Mouse (Mus musculus) gastrocnemius, postnatal 25 days (tissue): ENCODE data around the gene Adam12. TPM values are rescaled to one million over a fixed set of nuclear protein-coding genes. Genes with fewer than 3 reads are reported as not detected.

Source experiments
- DNase-seq: peaks from one replicate; pipeline ENCODE4 v3.0.0; 2022
- long read RNA-seq, 2 experiments: library from polyadenylated mRNA; stranded (forward); transcript quantifications; one replicate each; pipeline ENCODE4 v2.0.0; 2021
- total RNA-seq, 2 experiments: library from RNA; stranded (reverse); gene quantifications; 1 replicate in 1 of 2; 2 replicates in 1 of 2; pipeline ENCODE4 v1.2.3; 2021

Adam12 gene
- total RNA-seq = 1 to 10 TPM; 1.9 to 2.8 TPM
- long read RNA-seq, experiment 1 = 0 reads
- long read RNA-seq, experiment 2, partial matches to known transcripts = 0 of 1 reads
- long read RNA-seq, experiment 2, other reads (novel, unspliced or antisense) = 1 of 1 reads

DNA sequence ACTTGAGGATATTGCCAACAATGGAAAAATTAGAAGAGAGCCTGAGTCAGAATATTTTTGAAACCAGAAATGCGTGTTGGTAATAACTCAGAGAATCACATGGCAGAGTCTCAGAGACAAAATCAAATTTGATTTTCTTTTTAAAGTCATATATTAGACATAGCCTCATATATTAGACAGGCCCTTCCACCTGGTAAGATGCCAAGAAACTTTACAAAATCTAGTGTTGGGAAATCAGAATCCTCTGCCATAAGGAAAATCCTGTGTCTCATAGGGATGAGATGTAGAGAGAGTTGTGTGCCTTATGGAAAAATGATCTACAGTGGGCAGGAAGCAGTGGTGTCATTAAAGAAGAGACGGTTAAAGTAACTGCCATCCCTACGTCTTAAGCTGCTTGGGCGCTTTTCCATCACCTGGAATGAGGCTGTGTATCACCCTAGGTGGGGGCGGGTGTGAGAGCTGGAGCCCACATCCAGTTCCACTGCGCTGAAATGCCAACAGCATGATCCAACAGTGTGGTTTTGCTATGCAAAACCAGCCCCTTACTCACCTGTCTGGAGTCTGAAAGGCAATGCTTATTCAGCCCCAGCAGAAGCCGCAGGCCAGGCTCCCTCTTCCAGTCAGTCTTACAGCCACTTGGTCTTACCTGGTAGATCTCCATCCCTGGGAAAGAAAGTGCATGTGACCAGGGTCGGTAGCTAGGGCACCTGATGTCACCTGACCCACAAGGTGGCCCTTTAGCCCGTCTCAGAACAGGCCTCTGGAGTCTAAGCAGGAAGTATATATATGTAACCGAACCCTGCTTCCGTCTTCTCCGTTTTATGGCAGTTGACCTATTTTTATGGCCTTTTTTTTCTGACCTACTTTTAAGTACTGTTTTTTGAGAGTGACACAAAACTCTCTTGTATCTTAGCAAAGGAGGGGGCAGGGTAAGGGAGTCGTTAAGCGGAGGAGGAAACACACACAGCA is at the start of gene Adam12:
Gene Adam12 (minus strand): TSS at position 769 of the 969 bp plus-strand sequence.
- no peak for DNase-seq

DNA sequence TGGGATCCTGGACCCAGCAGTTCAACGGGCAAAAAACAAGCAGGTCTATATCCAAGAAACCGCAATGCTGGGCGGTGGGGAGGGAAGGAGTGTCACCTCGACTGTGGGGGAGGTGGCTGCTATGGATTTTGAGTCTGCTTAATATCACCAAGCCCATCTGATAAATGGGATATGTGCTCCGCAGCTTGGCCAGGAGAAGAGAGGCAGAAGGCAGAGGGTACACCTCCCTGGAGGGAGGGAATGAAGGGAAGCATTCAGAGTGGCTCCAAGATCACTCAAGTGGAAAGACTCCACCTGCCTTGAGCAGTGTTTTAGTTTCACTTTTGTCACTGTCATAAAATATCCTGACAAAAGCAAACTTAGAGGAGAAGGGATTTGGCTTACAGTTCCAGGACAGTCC is 41.0 kb upstream of the Adam12 start:
- no peak for DNase-seq

DNA sequence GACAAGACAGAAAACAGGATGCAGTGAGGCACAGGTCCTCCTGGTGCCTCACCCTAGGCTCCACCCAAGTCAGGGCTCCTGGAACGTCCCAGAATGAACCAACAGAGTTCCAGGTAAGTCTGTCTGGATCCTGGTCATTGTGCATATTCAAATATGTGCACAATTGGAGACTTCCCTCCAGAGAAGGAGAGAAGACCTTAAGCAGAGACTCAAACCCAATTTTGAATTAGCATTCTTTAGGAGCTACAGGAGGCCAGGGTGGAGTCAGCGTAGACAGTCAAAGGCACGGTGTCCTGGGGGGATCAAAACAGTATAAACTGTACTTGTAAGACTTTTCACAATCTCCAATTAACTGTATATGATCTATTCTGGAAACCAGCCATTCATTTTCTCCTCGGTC is 40.5 kb upstream of the Adam12 start:
- no peak for DNase-seq

DNA sequence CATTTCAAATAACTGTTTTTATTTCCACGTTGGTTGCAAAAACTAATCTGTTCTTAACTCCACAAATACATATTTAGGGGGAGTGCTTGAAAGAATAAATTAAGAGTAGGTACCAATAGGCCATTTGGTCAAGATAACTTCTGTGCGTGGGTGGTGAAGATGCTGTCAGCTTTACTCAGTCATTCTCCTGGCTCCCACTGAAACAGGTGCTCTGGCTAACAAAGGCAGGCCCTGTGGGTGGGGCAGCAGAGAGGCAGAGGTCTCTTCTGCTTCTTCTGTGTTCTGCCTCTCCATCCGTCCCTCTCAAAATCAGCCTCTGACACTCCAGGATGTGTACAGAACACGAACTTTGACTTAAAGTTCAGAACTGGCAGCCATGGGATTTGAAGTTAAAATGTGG is 33.8 kb upstream of the Adam12 start:
- no peak for DNase-seq

DNA sequence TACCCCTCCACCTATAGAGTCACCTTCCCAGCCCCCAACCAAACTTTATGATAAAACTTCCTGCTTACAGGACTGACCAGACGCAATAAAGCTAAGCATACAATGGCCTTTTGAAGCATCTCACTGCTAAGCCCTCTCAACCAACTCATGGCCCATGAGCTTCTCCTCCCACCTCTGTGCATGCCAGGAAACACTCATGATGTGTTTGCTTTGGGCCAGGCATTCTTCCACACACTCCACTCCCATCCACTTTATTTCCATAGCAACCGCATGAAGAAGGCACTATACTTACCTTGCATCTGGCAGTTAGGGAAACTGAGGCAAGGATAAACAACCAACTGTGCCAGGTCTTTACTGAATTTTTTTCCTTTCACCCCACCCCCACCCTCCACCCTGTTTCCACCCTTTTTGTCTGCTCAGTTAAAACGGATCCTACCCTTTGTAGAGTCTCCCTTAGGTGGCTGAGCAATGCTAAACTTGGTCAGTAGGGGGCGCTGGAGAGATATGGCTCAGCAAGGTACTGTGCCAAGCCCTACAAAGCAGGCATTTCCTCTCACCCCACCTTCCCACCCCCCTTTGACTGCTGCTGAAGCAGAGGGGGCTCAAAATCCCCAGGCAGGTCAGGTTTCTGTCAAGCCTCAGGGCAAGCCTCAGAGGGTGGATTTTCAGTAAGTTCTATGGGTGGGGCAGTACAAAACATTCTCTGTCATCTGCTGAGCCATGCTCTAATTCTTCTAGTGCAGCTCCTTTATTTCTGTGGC is 31.4 kb upstream of the Adam12 start:
- DNase-seq = no peak

DNA sequence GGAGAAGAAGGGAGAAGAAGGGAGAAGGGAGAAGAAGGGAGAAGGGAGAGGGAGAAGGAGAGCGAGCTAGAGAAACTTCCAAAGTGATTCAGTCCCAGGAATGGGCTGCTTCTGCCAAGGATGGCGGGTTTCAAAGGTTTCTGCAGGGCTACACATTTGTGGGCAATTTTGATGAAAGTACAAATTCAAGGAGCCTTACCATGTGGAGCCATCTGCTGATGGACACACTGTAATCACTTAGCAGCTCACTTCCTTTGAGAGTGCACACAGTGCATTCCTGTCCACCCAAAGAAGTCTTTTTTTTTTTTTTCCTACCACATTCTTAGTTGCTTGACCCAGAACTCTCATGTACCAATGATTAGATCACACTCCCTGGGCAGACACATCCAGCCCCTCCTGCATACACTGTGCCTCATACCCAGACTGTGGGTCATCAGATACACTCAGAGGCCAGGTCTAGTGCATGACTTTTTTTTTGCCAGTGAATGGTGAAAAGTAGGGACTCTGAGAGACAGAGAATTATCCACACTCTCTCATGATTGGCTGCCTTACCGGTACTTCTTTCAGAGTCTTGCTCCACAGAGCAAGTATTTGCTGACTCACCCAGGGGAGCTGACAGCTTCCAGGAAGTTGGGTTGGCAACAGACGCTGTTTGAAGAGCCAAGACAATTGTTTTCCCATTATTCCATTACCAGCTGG is 29.2 kb upstream of the Adam12 start:
- peak; percentile 46 for DNase-seq

DNA sequence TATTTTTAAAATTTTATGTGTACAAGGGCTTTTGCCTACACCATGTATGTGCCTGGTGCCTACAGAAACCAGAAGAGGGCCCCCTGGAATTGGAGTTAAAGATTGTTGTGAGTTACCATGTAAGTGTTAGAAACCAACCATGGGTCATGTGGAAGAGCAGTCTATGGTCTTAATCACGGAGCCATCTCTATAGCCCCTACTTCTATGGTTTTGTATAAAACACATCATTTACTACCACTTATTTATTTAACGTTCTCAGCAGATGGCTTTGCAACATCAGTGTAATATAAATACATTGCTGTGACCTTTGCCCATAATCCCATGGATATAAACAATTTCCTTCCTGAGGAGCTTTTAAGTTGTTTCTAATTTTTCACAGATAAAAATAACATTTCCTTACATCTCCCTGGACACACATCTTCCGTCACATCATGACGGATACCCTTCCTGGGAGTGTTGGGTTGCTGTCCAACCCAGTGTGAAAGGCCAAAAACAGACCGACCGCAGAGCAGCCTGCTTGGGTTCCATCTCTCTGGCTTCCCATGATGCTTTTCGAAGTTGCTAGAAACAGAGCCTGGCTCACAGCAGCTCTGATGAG is 18.4 kb upstream of the Adam12 start:
- DNase-seq = no peak

DNA sequence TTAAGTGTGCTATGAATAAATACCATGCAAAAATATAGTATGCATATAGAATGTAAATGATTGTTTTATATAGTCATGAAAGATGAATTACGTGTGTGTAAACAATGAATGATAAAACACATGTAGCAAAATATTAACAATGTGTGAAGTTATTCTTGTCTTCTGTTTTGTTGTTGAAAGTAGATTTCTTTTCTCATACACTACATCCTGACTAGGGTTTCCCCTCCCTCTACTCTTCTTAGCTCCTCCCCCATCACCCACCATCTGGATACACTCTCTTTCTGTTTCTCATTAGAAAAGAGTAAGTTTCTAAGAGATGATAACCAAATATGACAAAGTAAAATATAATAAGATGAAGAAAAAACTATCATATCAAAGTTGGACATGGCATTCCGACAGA is 16.1 kb upstream of the Adam12 start:
- no peak for DNase-seq

DNA sequence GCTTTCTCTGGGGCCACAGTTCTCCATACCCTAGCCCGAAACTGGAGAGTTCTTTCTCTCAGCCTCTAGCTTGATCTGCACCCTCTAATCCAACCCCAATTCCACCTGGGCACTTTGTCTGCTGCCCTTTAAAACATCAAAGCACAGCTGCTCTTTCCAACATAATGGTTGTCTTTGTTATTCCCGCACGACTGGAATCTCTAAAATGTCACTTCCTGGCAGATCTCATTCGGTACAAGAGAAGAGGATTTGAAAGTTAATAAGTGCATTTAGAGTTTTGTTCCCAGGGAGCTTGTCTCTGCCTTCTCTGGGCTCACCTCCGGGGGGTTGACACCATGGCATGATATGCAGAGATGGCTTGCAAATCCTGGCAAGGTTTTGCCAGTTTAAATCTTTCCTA is 14.7 kb upstream of the Adam12 start:
- DNase-seq = no peak

DNA sequence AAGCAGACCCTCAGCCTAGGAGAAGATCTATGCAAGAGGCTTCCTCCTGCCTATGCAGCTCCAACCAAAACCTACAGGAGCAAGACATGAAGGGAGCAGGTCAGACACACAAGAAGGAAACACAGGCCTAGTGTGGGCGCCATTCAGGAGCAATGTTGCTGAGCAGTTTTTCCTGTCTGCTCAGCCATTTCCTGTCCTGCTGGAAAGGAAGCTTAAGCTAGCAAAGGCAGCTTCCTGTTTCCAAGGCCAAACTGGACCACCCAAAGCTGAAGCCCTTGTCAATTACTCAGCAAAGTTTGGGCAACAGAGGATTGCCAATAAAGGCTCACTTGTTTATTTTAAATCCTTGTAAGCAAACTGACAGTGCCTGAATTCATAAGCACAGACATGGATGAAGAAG is 10.8 kb upstream of the Adam12 start:
- no peak for DNase-seq

DNA sequence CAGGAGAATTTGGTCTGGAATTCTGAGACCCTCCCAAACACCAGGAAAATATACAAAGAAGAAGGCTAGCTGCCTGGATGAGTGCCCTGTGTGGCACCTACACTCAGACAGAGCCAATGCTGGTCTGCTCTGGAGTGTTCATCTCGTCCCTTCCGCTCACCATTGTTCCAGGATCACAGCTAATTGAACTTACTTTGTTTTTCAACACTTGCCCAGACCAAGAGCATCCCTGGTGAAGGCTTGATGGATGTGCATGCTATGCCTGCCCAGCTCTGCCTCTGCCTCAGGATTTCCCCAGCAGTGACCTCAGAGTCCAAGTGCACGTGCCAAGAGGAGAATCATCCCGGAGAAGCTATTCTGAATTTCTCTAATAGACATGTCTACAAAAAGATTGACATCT is 9.3 kb upstream of the Adam12 start:
- DNase-seq = no peak

DNA sequence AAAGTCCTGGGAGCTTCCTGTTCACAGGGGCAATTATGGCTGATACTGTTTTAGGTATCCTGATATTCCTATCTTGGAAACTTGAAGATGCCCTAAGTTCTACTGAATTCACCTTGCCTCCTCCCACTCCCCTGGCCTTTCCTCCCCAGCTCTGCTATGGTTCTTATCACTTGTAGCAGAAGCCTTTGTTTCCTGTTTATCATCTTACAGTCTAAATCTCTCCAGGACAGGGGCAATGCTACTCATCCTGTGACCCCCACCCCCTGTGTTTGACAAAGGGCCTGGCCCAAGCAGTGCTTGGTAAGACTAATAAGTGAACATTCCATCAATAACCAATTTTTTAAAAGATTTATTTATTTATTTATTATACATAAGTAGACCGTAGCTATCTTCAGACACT is 8.6 kb upstream of the Adam12 start:
- no peak for DNase-seq

DNA sequence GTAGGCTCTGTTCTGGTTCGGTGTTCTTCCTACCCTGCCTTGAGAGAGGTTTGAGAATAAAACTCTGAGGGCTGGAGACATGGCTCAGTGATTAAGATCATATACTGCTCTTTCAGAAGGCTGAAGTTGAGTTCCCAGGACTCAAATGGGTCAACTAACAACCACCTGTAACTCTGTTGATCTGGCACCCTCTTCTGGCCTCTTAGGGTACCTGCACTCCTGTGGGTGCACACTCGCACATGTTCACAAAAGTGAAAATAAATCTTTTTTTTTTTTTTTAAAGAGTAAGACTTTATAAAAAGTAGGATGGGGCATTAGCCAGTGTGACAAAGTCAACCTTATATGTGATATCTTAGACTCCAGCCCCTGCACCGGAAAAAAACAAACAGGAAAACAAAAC is 6.9 kb upstream of the Adam12 start:
- no peak for DNase-seq

DNA sequence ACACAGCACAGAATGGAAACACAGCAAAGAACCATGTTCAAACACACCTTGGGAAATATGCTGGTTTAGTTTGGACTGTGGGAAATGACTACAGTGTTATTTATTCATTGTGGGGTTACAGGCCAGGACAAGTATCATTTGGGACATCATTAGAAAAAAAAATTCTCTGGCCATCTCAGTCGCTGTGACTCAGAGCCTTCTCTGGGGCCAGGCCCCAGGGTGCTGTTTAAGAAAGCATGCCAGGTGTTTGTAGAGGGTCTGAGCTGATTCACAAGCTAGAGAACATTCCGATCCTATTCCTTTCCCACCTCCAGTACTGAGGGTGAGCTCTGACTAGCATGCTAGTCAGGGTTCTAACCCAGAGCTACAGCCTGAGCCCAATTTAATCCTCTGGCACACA is 5.4 kb upstream of the Adam12 start:
- DNase-seq = peak; percentile 23

DNA sequence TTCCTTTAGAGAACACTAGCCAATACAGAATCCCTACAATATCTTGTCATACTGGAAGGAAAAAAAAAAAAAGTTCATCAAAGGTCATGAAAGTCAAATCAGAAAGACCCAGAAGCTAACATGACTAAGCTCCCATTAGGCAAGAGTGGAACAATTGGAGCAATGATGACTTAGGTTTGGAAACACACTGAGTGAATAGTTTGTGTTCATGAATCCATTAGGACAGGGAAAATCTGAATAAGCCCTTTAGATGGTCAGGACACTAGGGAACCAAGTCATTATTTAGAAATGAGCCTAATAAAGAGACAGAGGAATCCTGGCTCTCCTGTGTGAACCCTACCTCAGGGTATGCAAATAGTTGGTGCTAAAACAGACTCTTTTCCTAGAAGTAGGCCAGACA is 4.8 kb upstream of the Adam12 start:
- no peak for DNase-seq

DNA sequence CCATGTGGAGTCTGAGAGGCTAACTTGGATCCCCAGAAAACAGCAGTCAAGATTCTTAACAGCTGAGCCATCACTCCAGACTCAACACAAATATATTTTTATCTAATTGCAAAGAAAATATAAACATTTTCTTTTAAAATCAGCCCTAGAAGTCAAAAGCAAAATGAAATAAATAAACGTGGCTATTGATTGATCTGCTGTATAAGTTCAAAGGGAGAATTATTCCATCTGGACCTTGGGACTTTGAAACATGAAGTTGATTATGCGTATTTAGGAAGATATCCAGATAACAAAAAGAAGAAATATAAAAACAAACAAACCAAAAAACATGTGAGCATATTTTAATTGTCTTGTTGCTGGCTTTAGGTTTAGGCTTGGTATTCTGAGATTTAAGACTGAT is 3.6 kb upstream of the Adam12 start:
- no peak for DNase-seq

DNA sequence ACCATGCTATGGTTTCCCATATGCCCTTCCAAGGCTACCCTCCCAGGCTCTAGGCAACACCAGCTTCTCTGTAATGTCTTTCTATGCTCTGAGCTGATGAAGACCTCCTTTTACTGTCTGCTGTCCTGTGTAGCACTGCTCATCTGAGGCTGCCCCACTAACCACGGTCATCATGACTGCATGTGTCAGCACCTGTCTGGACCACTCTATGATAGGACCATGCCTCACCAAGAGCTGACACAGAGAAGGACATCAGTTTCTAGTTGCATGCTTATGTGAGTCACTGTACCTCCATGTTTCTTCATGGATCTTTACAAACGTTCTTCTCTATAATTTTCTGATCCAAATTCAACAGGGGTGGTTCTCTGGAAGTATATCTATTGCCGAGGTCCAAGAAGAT is 1.2 kb downstream of the Adam12 start:
- no peak for DNase-seq

DNA sequence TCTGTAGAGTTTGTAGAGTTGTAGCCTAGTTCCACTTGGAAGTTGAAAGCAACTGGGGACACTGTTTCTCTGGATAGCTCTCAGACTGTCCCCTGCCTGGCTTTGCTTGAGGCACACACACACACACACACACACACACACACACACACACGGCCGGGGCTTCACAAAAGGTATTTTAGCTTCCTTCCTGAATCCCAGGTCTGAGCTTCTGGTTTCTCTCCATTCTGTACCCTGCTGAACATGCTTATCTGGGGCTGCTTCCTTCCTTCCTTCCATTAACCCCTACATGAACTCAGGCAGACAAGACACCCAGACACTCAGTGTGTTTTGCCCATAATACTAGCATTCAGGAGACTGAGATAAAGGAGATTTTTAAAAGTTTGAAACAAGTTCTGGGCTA is 2.0 kb downstream of the Adam12 start:
- DNase-seq = no peak

DNA sequence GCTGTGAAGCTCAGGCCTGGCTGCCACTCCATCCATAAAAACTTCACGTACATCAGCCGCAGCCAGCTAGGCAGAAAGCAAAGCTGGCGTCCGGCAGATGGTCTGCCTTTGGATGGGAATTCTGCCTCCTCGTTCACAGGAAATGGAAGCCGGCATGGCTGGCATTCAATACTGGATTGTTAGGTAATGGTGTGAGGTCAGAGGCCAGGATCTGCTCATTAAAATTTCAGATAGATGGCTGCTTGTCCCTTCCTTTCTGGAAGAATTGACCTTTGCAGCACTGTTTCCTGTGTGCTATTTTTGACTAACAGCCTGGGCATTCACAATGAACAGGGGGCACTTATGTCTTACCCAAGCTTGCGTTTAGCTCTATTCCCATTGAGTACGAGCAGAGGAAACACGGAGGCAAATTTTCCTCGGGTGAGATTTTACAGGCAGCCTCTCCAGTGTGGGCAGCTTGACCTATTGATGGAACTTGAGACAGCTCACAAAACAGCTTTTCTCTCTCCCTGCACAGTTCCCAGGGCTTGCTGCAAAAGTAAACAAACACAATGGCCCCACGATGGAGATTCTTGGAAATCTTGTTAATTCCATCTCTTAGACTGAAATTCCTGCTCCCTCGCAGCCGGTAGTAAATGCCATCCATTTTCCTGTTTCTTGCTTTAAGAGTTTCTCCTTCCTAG is 4.0 kb downstream of the Adam12 start:
- DNase-seq = no peak

DNA sequence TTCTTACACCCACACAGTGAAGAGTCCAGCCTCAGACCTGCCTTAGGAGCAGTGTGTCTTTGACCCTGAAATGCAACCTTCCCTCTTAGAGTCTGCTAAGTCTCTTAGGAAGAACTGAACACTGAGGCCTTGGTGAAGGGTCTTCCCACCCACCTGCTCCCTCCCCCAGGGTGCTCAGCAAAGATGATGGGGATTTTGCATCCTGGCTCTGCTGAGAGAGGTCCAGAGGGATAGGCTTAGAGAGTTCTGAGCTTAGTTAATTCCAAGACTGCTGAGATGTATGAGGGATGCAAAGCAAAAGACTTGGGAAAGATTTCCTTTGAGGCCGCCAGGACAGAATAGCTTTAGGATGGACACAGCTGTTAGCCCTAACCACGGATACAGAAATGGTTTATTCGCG is 4.8 kb downstream of the Adam12 start:
- no peak for DNase-seq

DNA sequence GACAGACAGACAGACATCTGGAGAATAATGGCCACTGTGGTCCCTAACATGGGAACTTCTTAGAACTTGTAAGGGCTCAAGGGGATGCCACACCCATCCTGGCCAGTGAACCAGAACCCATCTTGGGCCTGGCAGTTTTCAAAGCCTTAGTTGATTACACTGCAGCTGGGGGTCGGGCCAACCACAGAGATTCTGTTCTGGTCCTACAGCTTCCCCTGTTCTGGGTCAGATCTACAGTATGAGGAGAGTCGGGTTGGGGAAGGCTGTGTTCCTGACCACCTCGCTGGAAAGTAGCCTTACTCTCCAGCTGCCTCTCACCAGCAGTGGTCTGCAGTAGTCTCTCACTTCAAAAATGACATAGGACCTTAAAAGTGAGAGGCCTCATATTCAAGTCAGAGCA is 5.7 kb downstream of the Adam12 start:
- no peak for DNase-seq
